Mouse (Mus musculus) lung, embryonic 14.5 days (tissue): ENCODE results near the gene Dnm2. TPM values are rescaled to one million over a fixed set of nuclear protein-coding genes. Genes with fewer than 3 reads are reported as not detected.

ENCODE experiments used
- ATAC-seq: fragments of 200-750 bp; cut with Nextera tagmentation; 2 replicates; pipeline ENCODE4 v1.8.0; 2017; ENCODE audit warnings: mild to moderate bottlenecking, moderate TSS enrichment, moderate library complexity; ENCODE audit not compliant: insufficient read depth
- DNase-seq: peaks from one replicate; pipeline ENCODE4 v3.0.0-alpha.2; 2015
- H3K27ac ChIP-seq: fragments of 300-500 bp; sonication (generic); 2 replicates; pipeline ENCODE4 v1.5.1; 2014; ENCODE audit warnings: low read depth, mild to moderate bottlenecking, moderate library complexity
- H3K27me3 ChIP-seq: fragments of 300-500 bp; sonication (generic); 2 replicates; pipeline ENCODE4 v1.6.1; 2014; ENCODE audit warnings: low read length, control low read depth; ENCODE audit not compliant: insufficient read depth
- H3K36me3 ChIP-seq: fragments of 300-500 bp; sonication (generic); 2 replicates; pipeline ENCODE4 v1.6.1; 2014; ENCODE audit warnings: control low read depth; ENCODE audit not compliant: insufficient read depth
- H3K4me1 ChIP-seq: fragments of 300-500 bp; sonication (generic); 2 replicates; pipeline ENCODE4 v1.6.1; 2014; ENCODE audit warnings: antibody characterized with exemption, control low read depth; ENCODE audit not compliant: insufficient read depth
- H3K4me2 ChIP-seq: fragments of 300-500 bp; sonication (generic); 2 replicates; pipeline ENCODE4 v1.6.1; 2014; ENCODE audit warnings: mild to moderate bottlenecking
- H3K4me3 ChIP-seq: fragments of 300-500 bp; sonication (generic); 2 replicates; pipeline ENCODE4 v1.5.1; 2014; ENCODE audit warnings: low read depth, low read length
- H3K9ac ChIP-seq: fragments of 300-500 bp; sonication (generic); 2 replicates; pipeline ENCODE4 v1.6.1; 2014
- H3K9me3 ChIP-seq: fragments of 300-500 bp; sonication (generic); 2 replicates; pipeline ENCODE4 v1.6.1; 2016; ENCODE audit warnings: low read depth, low read length, control low read depth
- CTCF ChIP-seq: IDR thresholded peaks from 2 replicates; pipeline ENCODE4 v1.5.1; 2016; ENCODE audit warnings: antibody characterized with exemption, low read depth
- WGBS: fragments of 180-500 bp; shearing (Covaris S2); extraction: QIAGEN DNeasy Blood & Tissue Kit; methylation state at CpG from one replicate; pipeline ENCODE4 v1.1.7; 2014; 5-methylcytosine and 5-hydroxymethylcytosine counted together
- polyA plus RNA-seq: library from polyadenylated mRNA; unstranded; fragments of >200 nt; fragmentation: Nextera tagmentation; extraction: Ambion mirVana; gene quantifications from 2 replicates; pipeline ENCODE4 v1.2.1, GENCODE M21; 2014

Dnm2 gene
- polyA plus RNA-seq, 1 experiment from 2014 or later: 71.8 TPM

DNA sequence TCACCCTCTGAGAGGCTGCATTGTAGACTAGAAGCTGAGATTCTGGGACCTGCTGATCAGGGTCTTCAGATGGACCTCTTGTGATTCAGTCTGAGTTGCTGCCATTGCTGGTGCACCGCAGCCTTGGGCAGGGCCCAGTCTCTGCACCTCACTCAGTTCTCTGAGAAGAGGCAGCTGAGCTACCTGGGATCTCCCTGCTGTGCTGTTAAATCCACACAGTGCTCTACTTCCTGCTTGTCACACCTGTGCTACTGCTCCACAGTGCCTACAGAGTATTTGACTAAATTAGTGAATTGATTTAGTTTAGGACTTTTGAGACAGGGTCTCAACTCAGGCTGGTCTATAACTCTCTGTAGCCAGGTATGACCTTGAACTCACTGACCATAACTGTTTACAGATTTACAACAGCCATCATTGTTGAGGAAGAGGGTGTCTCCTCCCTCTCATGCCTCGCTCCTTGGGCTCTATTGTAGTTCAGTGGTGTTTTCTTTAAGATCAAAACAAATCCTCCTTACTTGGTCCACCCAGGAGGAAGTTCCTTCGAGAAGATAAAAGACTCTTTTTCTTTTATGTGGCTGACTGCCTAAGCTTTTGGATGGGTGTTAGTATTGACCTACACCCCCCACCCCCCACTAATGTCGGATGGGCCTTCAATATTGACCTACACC lies 30.5 kb downstream of the Dnm2 start:
- Histone ChIP-seq H3K4me2 (no peak overlapping the region), H3K27me3 (no peaks in the 10 kb centered on the region), H3K9ac (no peak overlapping the region), H3K4me3 (no peak overlapping the region), H3K9me3 (no peaks in the 10 kb centered on the region), H3K36me3 (peaks cover 13% of the 10 kb centered on the region), H3K27ac (no peak overlapping the region), H3K4me1 (peaks cover 3% of the 10 kb centered on the region; the same call in 1 of the 2 replicates)
- ATAC-seq (no peak), DNase-seq (no peak)
- no peak for TF ChIP-seq CTCF
- 49% methylated on average over 4 of the region's 4 CpGs for WGBS

DNA sequence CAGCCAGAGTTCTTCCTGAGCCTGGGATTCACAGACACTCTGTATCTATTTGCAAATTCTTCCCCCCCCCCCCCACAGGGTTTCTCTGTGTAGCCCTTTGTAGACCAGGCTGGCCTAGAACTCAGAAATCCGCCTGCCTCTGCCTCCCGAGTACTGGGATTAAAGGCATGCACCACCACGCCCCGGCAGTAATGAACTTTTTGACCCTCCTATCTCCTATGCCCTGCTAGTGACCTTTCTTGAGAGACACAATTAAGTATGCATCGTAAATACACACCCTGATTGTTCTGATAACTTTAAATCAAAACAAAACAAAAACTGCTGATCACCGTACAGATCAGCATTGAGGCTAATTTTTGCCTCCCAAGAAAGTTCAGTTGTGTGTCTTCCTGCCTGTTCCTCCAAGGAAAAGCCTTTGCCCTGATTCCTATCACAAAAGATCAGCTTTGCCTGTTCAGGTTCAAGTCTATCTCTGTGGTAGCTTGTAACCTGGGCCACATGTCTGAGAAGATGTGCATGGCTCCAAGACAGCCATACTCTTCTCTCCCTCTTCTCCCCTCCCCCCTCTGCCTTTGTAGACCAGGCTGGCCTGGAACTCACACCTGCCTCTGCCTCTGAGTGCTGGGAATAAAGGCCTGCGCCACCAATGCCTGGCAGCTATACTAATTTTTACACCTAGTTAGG lies 31.7 kb downstream of the Dnm2 start:
- Histone ChIP-seq H3K27me3 (no peaks in the 10 kb centered on the region), H3K9me3 (no peaks in the 10 kb centered on the region), H3K4me3 (no peak overlapping the region), H3K36me3 (peaks cover 17% of the 10 kb centered on the region), H3K9ac (no peak overlapping the region), H3K4me1 (peaks cover 3% of the 10 kb centered on the region; the same call in 1 of the 2 replicates), H3K27ac (no peak overlapping the region), H3K4me2 (no peak overlapping the region)
- no peak for ATAC-seq
- no peak for DNase-seq
- 83% methylated on average over 7 of the region's 7 CpGs for WGBS
- TF ChIP-seq CTCF: no peak

GRCm38 (mm10) chr9:21456930-21457634 lies 32.4 kb downstream of the Dnm2 start:
- Histone ChIP-seq H3K9ac (no peak overlapping the region), H3K4me3 (no peak overlapping the region), H3K27ac (no peak overlapping the region), H3K4me2 (no peak overlapping the region), H3K36me3 (peaks cover 17% of the 10 kb centered on the region), H3K9me3 (no peaks in the 10 kb centered on the region), H3K4me1 (peaks cover 3% of the 10 kb centered on the region; the same call in 1 of the 2 replicates), H3K27me3 (no peaks in the 10 kb centered on the region)
- DNase-seq: no peak
- ATAC-seq: no peak
- no peak for TF ChIP-seq CTCF
- WGBS: 75% methylated on average over 10 of the region's 10 CpGs

DNA sequence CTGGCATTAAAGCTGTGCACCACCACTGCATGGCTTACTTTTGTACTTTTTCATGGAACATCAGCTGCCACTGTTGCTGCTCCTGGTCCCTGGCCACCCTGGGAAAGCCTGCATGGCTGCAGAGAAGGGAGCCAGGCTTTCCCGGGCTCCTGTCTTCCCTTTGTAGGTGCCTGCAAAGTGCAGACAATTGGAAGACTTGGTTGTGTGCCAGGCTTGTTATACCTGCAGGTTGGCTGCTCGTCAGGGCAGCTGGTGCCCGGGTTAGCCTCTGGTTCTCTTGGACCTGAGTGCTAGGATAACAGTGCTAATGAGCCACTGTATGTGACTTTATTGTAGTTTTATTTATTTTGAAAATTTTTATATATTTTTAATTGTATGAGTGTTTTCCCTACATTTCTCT lies 34.1 kb downstream of the Dnm2 start:
- no peak overlapping the region for H3K4me2 ChIP-seq
- peaks cover 17% of the 10 kb centered on the region for H3K36me3 ChIP-seq
- no peak for TF ChIP-seq CTCF
- H3K27me3 ChIP-seq: no peaks in the 10 kb centered on the region
- H3K27ac ChIP-seq: no peak overlapping the region
- H3K9ac ChIP-seq: no peak overlapping the region
- DNase-seq (no peak), ATAC-seq (no peak)
- H3K4me3 ChIP-seq: no peak overlapping the region
- H3K4me1 ChIP-seq: peaks cover 3% of the 10 kb centered on the region; the same call in 1 of the 2 replicates
- no peaks in the 10 kb centered on the region for H3K9me3 ChIP-seq
- 82% methylated on average over 3 of the region's 3 CpGs for WGBS

DNA sequence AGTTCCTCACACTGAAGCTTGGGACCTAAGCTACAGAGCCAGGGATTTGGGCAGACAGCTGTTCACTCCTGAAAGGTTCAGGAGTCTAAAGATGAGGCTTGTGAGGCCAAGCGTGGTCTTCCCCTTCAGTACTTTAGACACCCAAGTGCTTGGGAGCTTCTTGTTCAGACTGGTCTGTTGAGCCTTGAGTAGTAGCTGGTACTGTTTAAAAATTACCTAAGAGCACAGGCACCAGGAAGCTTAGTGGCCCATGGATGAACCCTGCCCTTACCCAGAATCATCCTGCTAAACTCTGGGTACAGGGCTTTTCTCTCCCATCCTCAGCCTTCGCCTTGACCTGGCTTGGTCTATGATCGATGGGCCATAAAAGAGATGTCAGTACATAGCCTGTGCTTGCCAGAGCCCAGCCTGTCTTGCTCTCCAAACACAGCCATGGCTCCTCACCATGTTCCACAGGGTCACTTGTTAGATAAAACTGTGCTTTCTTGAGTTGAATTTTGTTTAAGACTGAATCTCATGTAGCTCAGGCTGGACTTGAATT lies 35.8 kb downstream of the Dnm2 start:
- Histone ChIP-seq H3K27me3 (no peaks in the 10 kb centered on the region), H3K9me3 (no peaks in the 10 kb centered on the region), H3K27ac (no peak overlapping the region), H3K4me2 (no peak overlapping the region), H3K4me1 (no peaks in the 10 kb centered on the region), H3K36me3 (peaks cover 20% of the 10 kb centered on the region), H3K9ac (no peak overlapping the region), H3K4me3 (no peak overlapping the region)
- no peak for ATAC-seq
- no peak for DNase-seq
- no peak for TF ChIP-seq CTCF
- WGBS: 93% methylated on average over 3 of the region's 3 CpGs

GRCm38 (mm10) chr9:21463138-21463590 lies 38.5 kb downstream of the Dnm2 start:
- no peak for TF ChIP-seq CTCF
- H3K4me3 ChIP-seq: no peak overlapping the region
- H3K9me3 ChIP-seq: no peaks in the 10 kb centered on the region
- 26% methylated on average over 5 of the region's 5 CpGs for WGBS
- H3K27ac ChIP-seq: peak overlapping the region; percentile 13
- peak; percentile 63; the same call in 1 of the 2 replicates for ATAC-seq
- H3K9ac ChIP-seq: 0 out of 2 replicates have a peak overlapping the region, but pooled peaks have one; percentile 5
- no peaks in the 10 kb centered on the region for H3K4me1 ChIP-seq
- H3K36me3 ChIP-seq: peaks cover 42% of the 10 kb centered on the region
- peak; percentile 60 for DNase-seq
- H3K4me2 ChIP-seq: peak overlapping the region; percentile 1
- H3K27me3 ChIP-seq: no peaks in the 10 kb centered on the region
